Mouse (Mus musculus) small intestine, adult 2 months (tissue): ENCODE measurements around the gene Pi4ka. TPM values are rescaled to one million over a fixed set of nuclear protein-coding genes. Genes with fewer than 3 reads are reported as not detected.

Experiments used
- H3K27ac ChIP-seq: fragments of 200-500 bp; 2 replicates; pipeline ENCODE4 v1.5.1; 2012; ENCODE audit warnings: low read depth, low read length, control low read depth, inconsistent platforms; ENCODE audit not compliant: insufficient read depth
- H3K27me3 ChIP-seq: fragments of 200-500 bp; 2 replicates; pipeline ENCODE4 v1.6.1; 2012; ENCODE audit warnings: mild to moderate bottlenecking, moderate library complexity, low read length, inconsistent platforms; ENCODE audit not compliant: control insufficient read depth, insufficient read depth
- H3K36me3 ChIP-seq: fragments of 200-500 bp; 2 replicates; pipeline ENCODE4 v1.6.1; 2012; ENCODE audit warnings: mild to moderate bottlenecking, low read length, control low read depth, inconsistent platforms; ENCODE audit not compliant: control insufficient read depth, insufficient read depth
- H3K4me1 ChIP-seq: fragments of 200-500 bp; 2 replicates; pipeline ENCODE4 v1.6.1; 2012; ENCODE audit warnings: low read length, inconsistent platforms, mixed read lengths; ENCODE audit not compliant: control insufficient read depth, insufficient read depth, insufficient read length
- H3K4me3 ChIP-seq: fragments of 200-500 bp; 2 replicates; pipeline ENCODE4 v1.5.1; 2012; ENCODE audit warnings: low read depth, mild to moderate bottlenecking, control low read depth, inconsistent platforms, low read length, moderate library complexity
- CTCF ChIP-seq: fragments of 200-500 bp; IDR thresholded peaks from 2 replicates; pipeline ENCODE4 v1.5.1; 2012; ENCODE audit warnings: low read depth, mild to moderate bottlenecking, control low read depth, inconsistent platforms, low read length, moderate library complexity, mixed read lengths; ENCODE audit not compliant: insufficient replicate concordance, insufficient read length; ENCODE audit errors: extremely low read depth
- POLR2A ChIP-seq: fragments of 200-500 bp; IDR thresholded peaks from 2 replicates; pipeline ENCODE4 v1.6.1; 2012; ENCODE audit warnings: low read depth, mild to moderate bottlenecking, control low read depth, inconsistent platforms, low read length, moderate library complexity
- WGBS: fragments of 180-500 bp; shearing (Covaris S2); methylation state at CpG from one replicate; pipeline ENCODE4 v1.1.7; 2018; 5-methylcytosine and 5-hydroxymethylcytosine counted together
- polyA plus RNA-seq: library from polyadenylated mRNA; depleted of rRNA; stranded (reverse); fragments of >200 nt; gene quantifications from 2 replicates; pipeline ENCODE4 v1.2.3, GENCODE M21; 2012

The Pi4ka gene
- polyA plus RNA-seq, 1 experiment, result 56.9 TPM

- H3K27me3 ChIP-seq, result no peaks in the 10 kb centered on the region
- H3K4me3 ChIP-seq, result no peak overlapping the region
- TF ChIP-seq CTCF, result no peak
- no peak for TF ChIP-seq POLR2A
- no peaks in the 10 kb centered on the region for H3K4me1 ChIP-seq
- H3K36me3 ChIP-seq, result peaks cover 39% of the 10 kb centered on the region
- 57% methylated on average over 5 of the region's 5 CpGs for WGBS
- H3K27ac ChIP-seq, result no peak overlapping the region
These were observed 84.6 kb downstream of the Pi4ka start for GRCm38 (mm10) chr16:17321481-17321880.

- 93% methylated on average over 7 of the region's 7 CpGs for WGBS
- no peak overlapping the region for H3K27ac ChIP-seq
- H3K27me3 ChIP-seq, result no peaks in the 10 kb centered on the region
- peaks cover 48% of the 10 kb centered on the region for H3K36me3 ChIP-seq
- H3K4me3 ChIP-seq, result no peak overlapping the region
- TF ChIP-seq POLR2A, result no peak
- no peak for TF ChIP-seq CTCF
- H3K4me1 ChIP-seq, result no peaks in the 10 kb centered on the region
These were observed 89.6 kb downstream of the Pi4ka start for GRCm38 (mm10) chr16:17316554-17316953.

- no peak overlapping the region for H3K27ac ChIP-seq
- no peak overlapping the region for H3K4me3 ChIP-seq
- H3K36me3 ChIP-seq, result peaks cover 62% of the 10 kb centered on the region
- WGBS, result 95% methylated on average over 5 of the region's 5 CpGs
- no peaks in the 10 kb centered on the region for H3K4me1 ChIP-seq
- H3K27me3 ChIP-seq, result no peaks in the 10 kb centered on the region
- TF ChIP-seq CTCF (no peak), POLR2A (no peak)
These were observed 93.6 kb downstream of the Pi4ka start for GRCm38 (mm10) chr16:17312531-17312930.

GRCm38 (mm10) chr16:17309036-17309435 lies 97.1 kb downstream of the Pi4ka start:
- TF ChIP-seq POLR2A, result no peak
- no peak for TF ChIP-seq CTCF
- Histone ChIP-seq H3K27me3 (no peaks in the 10 kb centered on the region), H3K4me3 (no peak overlapping the region), H3K4me1 (no peaks in the 10 kb centered on the region), H3K27ac (no peak overlapping the region), H3K36me3 (peaks cover 46% of the 10 kb centered on the region)
- 91% methylated on average over 10 of the region's 10 CpGs for WGBS

- H3K4me3 ChIP-seq, result no peak overlapping the region
- no peaks in the 10 kb centered on the region for H3K4me1 ChIP-seq
- no peaks in the 10 kb centered on the region for H3K27me3 ChIP-seq
- no peak overlapping the region for H3K27ac ChIP-seq
- WGBS, result 91% methylated on average over 5 of the region's 5 CpGs
- H3K36me3 ChIP-seq, result peaks cover 49% of the 10 kb centered on the region
- TF ChIP-seq CTCF, result no peak
- TF ChIP-seq POLR2A, result no peak
These were observed 98.7 kb downstream of the Pi4ka start for GRCm38 (mm10) chr16:17307461-17307860.

GRCm38 (mm10) chr16:17303521-17304245 lies 102.4 kb downstream of the Pi4ka start:
- TF ChIP-seq POLR2A (no peak), CTCF (no peak)
- 88% methylated on average over 5 of the region's 5 CpGs for WGBS
- no peak overlapping the region for H3K27ac ChIP-seq
- H3K36me3 ChIP-seq, result peaks cover 48% of the 10 kb centered on the region
- no peaks in the 10 kb centered on the region for H3K4me1 ChIP-seq
- no peaks in the 10 kb centered on the region for H3K27me3 ChIP-seq
- H3K4me3 ChIP-seq, result no peak overlapping the region

- H3K27me3 ChIP-seq, result no peaks in the 10 kb centered on the region
- peaks cover 55% of the 10 kb centered on the region for H3K36me3 ChIP-seq
- WGBS, result 86% methylated on average over 3 of the region's 3 CpGs
- H3K4me1 ChIP-seq, result no peaks in the 10 kb centered on the region
- TF ChIP-seq POLR2A (no peak), CTCF (no peak)
- H3K27ac ChIP-seq, result no peak overlapping the region
- H3K4me3 ChIP-seq, result no peak overlapping the region
These were observed 105.3 kb downstream of the Pi4ka start for GRCm38 (mm10) chr16:17300818-17301217.

- 4% methylated on average over 2 of the region's 2 CpGs for WGBS
- TF ChIP-seq CTCF, result peak; percentile 88; the same call in 1 of the 2 replicates
- TF ChIP-seq POLR2A, result no peak
- Histone ChIP-seq H3K27me3 (no peaks in the 10 kb centered on the region), H3K36me3 (peaks cover 49% of the 10 kb centered on the region), H3K4me1 (no peaks in the 10 kb centered on the region), H3K4me3 (no peak overlapping the region), H3K27ac (no peak overlapping the region)
These were observed 113.4 kb downstream of the Pi4ka start for GRCm38 (mm10) chr16:17292751-17293150.
